Mouse (Mus musculus) stomach, postnatal 0 days (tissue): ENCODE results near the gene Kif6.

Source experiments
- CTCF ChIP-seq: IDR thresholded peaks from 2 replicates; pipeline ENCODE4 v1.5.1; 2016; ENCODE audit warnings: antibody characterized with exemption, low read depth, mild to moderate bottlenecking, moderate library complexity
- EP300 ChIP-seq: optimal IDR thresholded peaks from 2 replicates; pipeline ENCODE3; 2016; ENCODE audit warnings: antibody characterized with exemption

GRCm38 (mm10) chr17:49741927-49742326 lies 127.0 kb downstream of the Kif6 start:
- TF ChIP-seq CTCF = no peak
- TF ChIP-seq EP300 = no peak
